Mouse (Mus musculus): ENCODE measurements around the gene Ptgir. TPM values are rescaled to one million over a fixed set of nuclear protein-coding genes. Genes with fewer than 3 reads are reported as not detected.

The Ptgir gene
- polyA plus RNA-seq, 1 experiment from 2014 or later: 0.76 TPM

GRCm38 (mm10) chr7:16884334-16884733 is 22.0 kb upstream of the Ptgir start:
- ATAC-seq (ENCODE audit: insufficient read depth, low FRiP score, low TSS enrichment): no peak

GRCm38 (mm10) chr7:16885271-16885776 is 21.0 kb upstream of the Ptgir start:
- Histone ChIP-seq H3K36me3 (ENCODE audit: control insufficient read depth, insufficient read depth, low read length) (peaks cover 25% of the 10 kb centered on the region), H3K4me3 (ENCODE audit: low read depth, low read length) (peak overlapping the region; percentile 31), H3K9me3 (ENCODE audit: control insufficient read depth, low read length) (peaks cover 4% of the 10 kb centered on the region; the same call in 1 of the 2 replicates), H3K27me3 (ENCODE audit: control insufficient read depth, insufficient read depth, low read length) (peaks cover 29% of the 10 kb centered on the region), H3K4me1 (ENCODE audit: control insufficient read depth, insufficient read depth, low read length) (peaks cover 7% of the 10 kb centered on the region), H3K4me2 (ENCODE audit: low read depth) (peak overlapping the region; percentile 26), H3K27ac (ENCODE audit: low read depth, low read length) (no peak overlapping the region), H3K9ac (ENCODE audit: low read length) (no peak overlapping the region)
- ATAC-seq (ENCODE audit: insufficient read depth, low FRiP score, low TSS enrichment) (no peak), DNase-seq (ENCODE audit: low spot score) (peak; percentile 42)
- WGBS: 12% methylated on average over 76 of the region's 95 CpGs

More at GRCm38 (mm10) chr7:16884334-16884733, 22.0 kb upstream of the Ptgir start:
- H3K27me3 ChIP-seq (ENCODE audit: control insufficient read depth, insufficient read depth, low read length): peaks cover 29% of the 10 kb centered on the region
- peaks cover 10% of the 10 kb centered on the region for H3K4me1 ChIP-seq (ENCODE audit: control insufficient read depth, insufficient read depth, low read length)
- no peak overlapping the region for H3K9ac ChIP-seq (ENCODE audit: low read length)
- no peak for DNase-seq (ENCODE audit: low spot score)
- WGBS: 39% methylated on average over 4 of the region's 4 CpGs
- no peak overlapping the region for H3K4me3 ChIP-seq (ENCODE audit: low read depth, low read length)
- H3K27ac ChIP-seq (ENCODE audit: low read depth, low read length): no peak overlapping the region
- peaks cover 25% of the 10 kb centered on the region for H3K36me3 ChIP-seq (ENCODE audit: control insufficient read depth, insufficient read depth, low read length)
- H3K4me2 ChIP-seq (ENCODE audit: low read depth): no peak overlapping the region
- H3K9me3 ChIP-seq (ENCODE audit: control insufficient read depth, low read length): peaks cover 4% of the 10 kb centered on the region; the same call in 1 of the 2 replicates

GRCm38 (mm10) chr7:16885905-16886304 is 20.4 kb upstream of the Ptgir start:
- peaks cover 4% of the 10 kb centered on the region; the same call in 1 of the 2 replicates for H3K9me3 ChIP-seq (ENCODE audit: control insufficient read depth, low read length)
- H3K27me3 ChIP-seq (ENCODE audit: control insufficient read depth, insufficient read depth, low read length): peaks cover 29% of the 10 kb centered on the region
- peak overlapping the region; percentile 31 for H3K4me3 ChIP-seq (ENCODE audit: low read depth, low read length)
- no peak overlapping the region; the same call in 1 of the 2 replicates for H3K4me2 ChIP-seq (ENCODE audit: low read depth)
- peaks cover 5% of the 10 kb centered on the region for H3K4me1 ChIP-seq (ENCODE audit: control insufficient read depth, insufficient read depth, low read length)
- H3K36me3 ChIP-seq (ENCODE audit: control insufficient read depth, insufficient read depth, low read length): peaks cover 25% of the 10 kb centered on the region
- no peak overlapping the region for H3K9ac ChIP-seq (ENCODE audit: low read length)
- no peak overlapping the region for H3K27ac ChIP-seq (ENCODE audit: low read depth, low read length)
- 43% methylated on average over 58 of the region's 59 CpGs for WGBS
- no peak for ATAC-seq (ENCODE audit: insufficient read depth, low FRiP score, low TSS enrichment)
- no peak for DNase-seq (ENCODE audit: low spot score)

GRCm38 (mm10) chr7:16890536-16890935 is 15.8 kb upstream of the Ptgir start:
- peak overlapping the region; percentile 39 for H3K9ac ChIP-seq (ENCODE audit: low read length)
- DNase-seq (ENCODE audit: low spot score) (no peak), ATAC-seq (ENCODE audit: insufficient read depth, low FRiP score, low TSS enrichment) (no peak)
- H3K27me3 ChIP-seq (ENCODE audit: control insufficient read depth, insufficient read depth, low read length): peaks cover 32% of the 10 kb centered on the region
- H3K4me3 ChIP-seq (ENCODE audit: low read depth, low read length): no peak overlapping the region
- H3K36me3 ChIP-seq (ENCODE audit: control insufficient read depth, insufficient read depth, low read length): peaks cover 10% of the 10 kb centered on the region
- 44% methylated on average over 6 of the region's 6 CpGs for WGBS
- H3K4me2 ChIP-seq (ENCODE audit: low read depth): peak overlapping the region; percentile 42
- peak overlapping the region; percentile 9 for H3K27ac ChIP-seq (ENCODE audit: low read depth, low read length)
- peaks cover 4% of the 10 kb centered on the region; the same call in 1 of the 2 replicates for H3K9me3 ChIP-seq (ENCODE audit: control insufficient read depth, low read length)
- peaks cover 29% of the 10 kb centered on the region for H3K4me1 ChIP-seq (ENCODE audit: control insufficient read depth, insufficient read depth, low read length)

GRCm38 (mm10) chr7:16890944-16891343 is 15.3 kb upstream of the Ptgir start:
- ATAC-seq (ENCODE audit: insufficient read depth, low FRiP score, low TSS enrichment): no peak
- H3K4me1 ChIP-seq (ENCODE audit: control insufficient read depth, insufficient read depth, low read length): peaks cover 30% of the 10 kb centered on the region
- peaks cover 6% of the 10 kb centered on the region for H3K36me3 ChIP-seq (ENCODE audit: control insufficient read depth, insufficient read depth, low read length)

GRCm38 (mm10) chr7:16891641-16892351 is 14.5 kb upstream of the Ptgir start, which contains the start of gene Gng8:
Gene Gng8, plus strand, starts transcription at chr7:16891786.
- WGBS: under 1% methylated on average over 30 of the region's 30 CpGs
- ATAC-seq (ENCODE audit: insufficient read depth, low FRiP score, low TSS enrichment): peak; percentile 75
- H3K4me1 ChIP-seq (ENCODE audit: control insufficient read depth, insufficient read depth, low read length): peaks cover 30% of the 10 kb centered on the region

More at GRCm38 (mm10) chr7:16890944-16891343, 15.3 kb upstream of the Ptgir start:
- peak; percentile 82 for DNase-seq (ENCODE audit: low spot score)
- Histone ChIP-seq H3K9ac (ENCODE audit: low read length) (peak overlapping the region; percentile 39), H3K27me3 (ENCODE audit: control insufficient read depth, insufficient read depth, low read length) (peaks cover 28% of the 10 kb centered on the region), H3K9me3 (ENCODE audit: control insufficient read depth, low read length) (peaks cover 2% of the 10 kb centered on the region; the same call in 1 of the 2 replicates), H3K4me2 (ENCODE audit: low read depth) (peak overlapping the region; percentile 42), H3K4me3 (ENCODE audit: low read depth, low read length) (no peak overlapping the region), H3K27ac (ENCODE audit: low read depth, low read length) (peak overlapping the region; percentile 9)
- 1% methylated on average over 23 of the region's 23 CpGs for WGBS

GRCm38 (mm10) chr7:16892352-16892730 is 13.9 kb upstream of the Ptgir start:
- ATAC-seq (ENCODE audit: insufficient read depth, low FRiP score, low TSS enrichment) (no peak), DNase-seq (ENCODE audit: low spot score) (no peak)
- 44% methylated on average over 9 of the region's 9 CpGs for WGBS
- peak overlapping the region; percentile 42 for H3K4me2 ChIP-seq (ENCODE audit: low read depth)
- 0 out of 2 replicates have a peak overlapping the region, but pooled peaks have one; percentile 4 for H3K4me3 ChIP-seq (ENCODE audit: low read depth, low read length)
- H3K36me3 ChIP-seq (ENCODE audit: control insufficient read depth, insufficient read depth, low read length): no peaks in the 10 kb centered on the region
- peaks cover 21% of the 10 kb centered on the region for H3K27me3 ChIP-seq (ENCODE audit: control insufficient read depth, insufficient read depth, low read length)
- no peak overlapping the region for H3K27ac ChIP-seq (ENCODE audit: low read depth, low read length)
- H3K9ac ChIP-seq (ENCODE audit: low read length): no peak overlapping the region
- H3K9me3 ChIP-seq (ENCODE audit: control insufficient read depth, low read length): no peaks in the 10 kb centered on the region
- peaks cover 30% of the 10 kb centered on the region for H3K4me1 ChIP-seq (ENCODE audit: control insufficient read depth, insufficient read depth, low read length)

More at GRCm38 (mm10) chr7:16891641-16892351, 14.5 kb upstream of the Ptgir start, which contains the start of gene Gng8:
- Histone ChIP-seq H3K4me3 (ENCODE audit: low read depth, low read length) (peak within 1 kb of the TSS; percentile 14), H3K27me3 (ENCODE audit: control insufficient read depth, insufficient read depth, low read length) (peaks cover 21% of the 10 kb centered on the region), H3K9me3 (ENCODE audit: control insufficient read depth, low read length) (no peaks in the 10 kb centered on the region), H3K36me3 (ENCODE audit: control insufficient read depth, insufficient read depth, low read length) (no peaks in the 10 kb centered on the region), H3K4me2 (ENCODE audit: low read depth) (peak within 1 kb of the TSS; percentile 42), H3K27ac (ENCODE audit: low read depth, low read length) (peak within 1 kb of the TSS; percentile 9), H3K9ac (ENCODE audit: low read length) (peak within 1 kb of the TSS; percentile 39)
- peak; percentile 91 for DNase-seq (ENCODE audit: low spot score)

- Histone ChIP-seq H3K4me2 (ENCODE audit: low read depth) (no peak overlapping the region; the same call in 1 of the 2 replicates), H3K9ac (ENCODE audit: low read length) (no peak overlapping the region), H3K9me3 (ENCODE audit: control insufficient read depth, low read length) (no peaks in the 10 kb centered on the region), H3K27ac (ENCODE audit: low read depth, low read length) (no peak overlapping the region), H3K4me3 (ENCODE audit: low read depth, low read length) (no peak overlapping the region), H3K36me3 (ENCODE audit: control insufficient read depth, insufficient read depth, low read length) (no peaks in the 10 kb centered on the region), H3K4me1 (ENCODE audit: control insufficient read depth, insufficient read depth, low read length) (peaks cover 30% of the 10 kb centered on the region), H3K27me3 (ENCODE audit: control insufficient read depth, insufficient read depth, low read length) (peaks cover 21% of the 10 kb centered on the region)
- WGBS: 7% methylated on average over 5 of the region's 6 CpGs
- ATAC-seq (ENCODE audit: insufficient read depth, low FRiP score, low TSS enrichment) (no peak), DNase-seq (ENCODE audit: low spot score) (no peak)
These were observed 12.7 kb upstream of the Ptgir start for GRCm38 (mm10) chr7:16893612-16894011.
